Mouse (Mus musculus) myocyte (in vitro differentiated cells): ENCODE results near the gene Tstd2. TPM values are rescaled to one million over a fixed set of nuclear protein-coding genes. Genes with fewer than 3 reads are reported as not detected.
A peak's percentile ranks its signal among the peaks of the same experiment; 100 is the strongest.

ENCODE experiments used
- H3K27me3 ChIP-seq: one replicate; pipeline ENCODE4 v1.6.1; 2011; ENCODE audit not compliant: control insufficient read depth, insufficient read depth, insufficient read length
- H3K36me3 ChIP-seq: one replicate; pipeline ENCODE4 v1.6.1; 2011; ENCODE audit not compliant: control insufficient read depth, insufficient read depth
- H3K4me2 ChIP-seq: one replicate; pipeline ENCODE4 v1.6.1; 2011; ENCODE audit warnings: low read depth, control low read depth
- H3K4me3 ChIP-seq: one replicate; pipeline ENCODE4 v1.5.1; 2011; ENCODE audit warnings: mild to moderate bottlenecking, control low read depth, moderate library complexity
- H3K79me2 ChIP-seq: one replicate; pipeline ENCODE4 v1.6.1; 2011; ENCODE audit not compliant: control insufficient read depth, insufficient read depth
- H3ac ChIP-seq: one replicate; pipeline ENCODE4 v1.6.1; 2011; ENCODE audit not compliant: control insufficient read depth, insufficient read length
- CEBPB ChIP-seq: IDR thresholded peaks from 2 replicates; pipeline ENCODE4 v1.6.1; 2011; ENCODE audit warnings: mild to moderate bottlenecking, moderate library complexity; ENCODE audit not compliant: poor library complexity, insufficient read depth, severe bottlenecking
- E2F4 ChIP-seq: IDR thresholded peaks from one replicate; pipeline ENCODE4 v1.6.1; 2011; ENCODE audit warnings: mild to moderate bottlenecking, control low read depth, moderate library complexity; ENCODE audit not compliant: insufficient read depth
- MAX ChIP-seq: IDR thresholded peaks from one replicate; pipeline ENCODE4 v1.6.1; 2011; ENCODE audit warnings: low read depth, mild to moderate bottlenecking, control low read depth
- MYOD1 ChIP-seq, 3 experiments: IDR thresholded peaks; one replicate each; pipeline ENCODE4 v1.6.1; 2011; ENCODE audit warnings: control low read depth in 2 of 3, low read depth in 2 of 3, mild to moderate bottlenecking in 2 of 3, moderate library complexity in 1 of 3; ENCODE audit not compliant: insufficient read length in 2 of 3, control insufficient read depth in 1 of 3
- MYOG ChIP-seq, 3 experiments: IDR thresholded peaks; one replicate each; pipeline ENCODE4 v1.6.1; 2011; ENCODE audit warnings: control low read depth in 2 of 3, low read depth in 2 of 3, mild to moderate bottlenecking in 2 of 3; ENCODE audit not compliant: insufficient read length in 2 of 3, control insufficient read depth in 1 of 3, insufficient read depth in 1 of 3
- POLR2A ChIP-seq: IDR thresholded peaks from one replicate; pipeline ENCODE4 v1.6.1; 2011; ENCODE audit warnings: low read depth, mild to moderate bottlenecking, control low read depth, moderate library complexity; ENCODE audit not compliant: insufficient read length
- POLR2AphosphoS2 ChIP-seq: IDR thresholded peaks from one replicate; pipeline ENCODE4 v1.6.1; 2011; ENCODE audit warnings: low read depth, control low read depth; ENCODE audit not compliant: insufficient read length
- REST ChIP-seq: IDR thresholded peaks from one replicate; pipeline ENCODE4 v1.6.1; 2011; ENCODE audit warnings: mild to moderate bottlenecking, control low read depth, moderate library complexity; ENCODE audit not compliant: insufficient read depth, insufficient read length
- SRF ChIP-seq: IDR thresholded peaks from one replicate; pipeline ENCODE4 v1.6.1; 2011; ENCODE audit warnings: low read depth; ENCODE audit not compliant: control insufficient read depth, insufficient read length
- TCF12 ChIP-seq: IDR thresholded peaks from one replicate; pipeline ENCODE4 v1.6.1; 2011; ENCODE audit warnings: mild to moderate bottlenecking, control low read depth; ENCODE audit not compliant: poor library complexity, insufficient read depth, severe bottlenecking
- TCF3 ChIP-seq: IDR thresholded peaks from one replicate; pipeline ENCODE4 v1.6.1; 2011; ENCODE audit warnings: low read depth, control low read depth; ENCODE audit not compliant: insufficient read length
- USF1 ChIP-seq: IDR thresholded peaks from one replicate; pipeline ENCODE4 v1.6.1; 2011; ENCODE audit warnings: low read depth, mild to moderate bottlenecking, control low read depth, moderate library complexity
- polyA plus RNA-seq: library from polyadenylated mRNA; unstranded; fragments of >200 nt; fragmentation: generic; extraction: Trizol; gene quantifications from one replicate; pipeline ENCODE4 v1.2.1, GENCODE M21; 2012; ENCODE audit warnings: missing spikeins

Tstd2 gene
- polyA plus RNA-seq, 1 experiment: 14.9 TPM

DNA sequence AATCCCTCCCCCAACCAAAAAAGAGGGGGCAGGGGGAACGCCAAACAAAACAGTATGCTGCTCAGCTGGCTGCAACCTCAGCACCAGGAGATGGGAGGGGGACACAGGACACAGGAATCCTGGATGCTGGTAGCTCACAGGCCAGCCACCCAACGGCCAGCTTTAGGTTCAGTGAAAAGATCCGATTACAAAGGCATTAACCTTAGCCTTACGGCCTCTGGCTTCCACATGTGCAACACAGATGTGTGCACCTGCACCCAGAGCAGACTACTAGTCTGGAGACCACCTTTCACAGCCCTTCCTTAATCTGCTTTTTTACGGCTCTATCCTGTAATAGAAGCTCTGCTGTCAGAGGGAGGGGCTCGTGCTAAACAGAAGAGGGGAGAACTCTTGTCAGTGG lies 42.7 kb upstream of the Tstd2 start:
- Histone ChIP-seq H3K4me2 (no peak overlapping the region), H3K27me3 (no peaks in the 10 kb centered on the region), H3K36me3 (peaks cover 19% of the 10 kb centered on the region), H3ac (no peak overlapping the region), H3K4me3 (no peak overlapping the region), H3K79me2 (no peaks in the 10 kb centered on the region)
- TF ChIP-seq TCF12: no peak
- TF ChIP-seq USF1: no peak

DNA sequence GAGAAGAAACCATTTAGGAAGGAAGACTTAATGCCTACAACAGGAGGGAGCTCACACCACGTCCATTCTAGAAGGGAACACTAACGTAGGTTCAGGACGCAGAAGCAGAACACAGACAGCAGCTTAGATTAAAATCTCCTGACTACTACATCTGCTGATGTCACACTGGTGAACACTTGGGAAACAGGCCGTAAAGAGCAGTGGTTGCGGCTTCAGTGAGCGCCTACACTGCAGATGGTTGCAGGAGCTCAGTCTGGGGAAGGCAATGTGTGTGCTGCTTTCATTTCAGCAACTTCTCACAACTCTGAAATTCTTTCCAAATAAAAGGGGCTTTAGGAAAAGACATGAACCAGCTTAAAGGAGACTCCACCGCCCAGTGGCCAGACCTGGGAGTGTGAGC lies 39.0 kb upstream of the Tstd2 start:
- TF ChIP-seq CEBPB (no peak), POLR2AphosphoS2 (peak; percentile 15)
- Histone ChIP-seq H3K27me3 (no peaks in the 10 kb centered on the region), H3K4me2 (no peak overlapping the region), H3ac (no peak overlapping the region), H3K36me3 (peaks cover 35% of the 10 kb centered on the region), H3K4me3 (no peak overlapping the region), H3K79me2 (no peaks in the 10 kb centered on the region)

DNA sequence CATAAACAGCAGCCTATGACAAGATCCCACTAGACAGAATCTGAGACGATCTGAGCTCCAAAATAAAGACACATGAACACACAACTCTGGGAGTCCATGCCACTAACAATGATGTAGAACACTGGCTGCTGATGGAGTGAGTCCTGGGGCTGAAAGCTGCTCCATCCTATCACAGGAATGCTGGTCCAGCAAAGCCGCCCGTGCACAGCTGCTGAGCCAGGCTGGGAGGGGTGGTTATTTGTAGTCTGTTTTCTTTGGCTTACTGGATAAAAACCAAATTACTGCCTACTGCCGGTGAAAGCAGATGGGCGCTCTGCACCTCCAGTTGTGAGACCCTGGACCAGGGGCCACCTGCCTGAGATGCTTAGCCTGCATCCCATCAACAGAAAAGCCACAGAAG lies 38.5 kb upstream of the Tstd2 start:
- H3ac ChIP-seq: no peak overlapping the region
- no peaks in the 10 kb centered on the region for H3K79me2 ChIP-seq
- H3K4me2 ChIP-seq: no peak overlapping the region
- no peak overlapping the region for H3K4me3 ChIP-seq
- H3K36me3 ChIP-seq: peaks cover 35% of the 10 kb centered on the region
- TF ChIP-seq TCF3: no peak
- no peak for TF ChIP-seq TCF12
- TF ChIP-seq USF1: no peak
- no peak for TF ChIP-seq CEBPB
- TF ChIP-seq POLR2A: no peak
- no peak for TF ChIP-seq MAX
- TF ChIP-seq MYOG (IDR thresholded peaks at IDR 0.05; ENCODE audit: control insufficient read depth in 1 of 3, insufficient read depth in 1 of 3, insufficient read length in 2 of 3, low read depth in 2 of 3): no peak
- no peak for TF ChIP-seq E2F4
- TF ChIP-seq MYOD1 (IDR thresholded peaks at IDR 0.05; ENCODE audit: control insufficient read depth in 1 of 3, insufficient read length in 2 of 3, low read depth in 2 of 3): no peak
- no peak for TF ChIP-seq SRF
- no peak for TF ChIP-seq POLR2AphosphoS2
- TF ChIP-seq REST: no peak
- H3K27me3 ChIP-seq: no peaks in the 10 kb centered on the region

DNA sequence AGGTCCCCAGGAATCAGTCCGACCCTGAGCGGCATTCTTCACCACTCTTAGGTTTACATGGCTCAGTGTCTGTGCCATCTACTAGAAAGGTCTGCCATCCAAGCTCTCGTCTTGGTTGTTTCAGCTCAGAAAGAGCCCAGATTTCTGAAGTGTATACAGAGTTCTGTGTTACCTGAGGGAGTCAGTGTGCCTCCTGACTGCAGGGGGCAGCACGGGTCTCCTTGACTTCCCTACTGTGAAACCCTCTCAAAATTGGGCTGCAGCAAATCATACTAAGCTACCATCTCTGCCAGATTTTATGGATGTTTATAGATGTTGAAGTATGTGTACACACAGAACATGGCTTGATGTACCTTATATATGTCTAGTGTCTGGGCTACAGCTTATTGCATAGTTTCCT lies 37.8 kb upstream of the Tstd2 start:
- Histone ChIP-seq H3K27me3 (no peaks in the 10 kb centered on the region), H3K36me3 (peaks cover 38% of the 10 kb centered on the region), H3K4me2 (no peak overlapping the region), H3K4me3 (no peak overlapping the region), H3ac (no peak overlapping the region), H3K79me2 (no peaks in the 10 kb centered on the region)
- TF ChIP-seq E2F4 (no peak), TCF12 (no peak), POLR2AphosphoS2 (peak; percentile 27), MAX (no peak), REST (no peak), MYOG (IDR thresholded peaks at IDR 0.05; ENCODE audit: control insufficient read depth in 1 of 3, insufficient read depth in 1 of 3, insufficient read length in 2 of 3, low read depth in 2 of 3) (no peak)

DNA sequence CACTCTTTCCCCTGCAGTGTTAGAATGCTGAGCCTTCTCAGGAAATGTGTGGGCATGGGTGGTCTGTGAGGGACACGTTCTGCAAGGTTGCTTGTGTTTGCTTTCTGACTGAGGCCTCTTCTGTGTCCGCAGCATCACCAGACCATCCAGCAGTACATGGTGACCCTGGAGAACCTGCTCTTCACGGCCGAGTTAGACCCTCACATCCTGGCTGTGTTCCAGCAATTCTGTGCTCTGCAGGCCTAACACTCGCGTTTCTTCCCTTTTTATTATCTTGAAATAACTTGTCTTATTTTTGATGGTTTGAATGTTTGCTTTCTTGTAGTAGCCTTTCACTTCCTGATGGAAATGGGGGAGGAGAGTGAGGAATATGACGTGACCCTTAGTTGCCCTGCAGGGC lies 33.3 kb upstream of the Tstd2 start:
- no peak for TF ChIP-seq E2F4
- no peak for TF ChIP-seq TCF3
- no peak for TF ChIP-seq SRF
- no peak for TF ChIP-seq MYOD1 (IDR thresholded peaks at IDR 0.05; ENCODE audit: control insufficient read depth in 1 of 3, insufficient read length in 2 of 3, low read depth in 2 of 3)
- no peak for TF ChIP-seq POLR2A
- no peak for TF ChIP-seq POLR2AphosphoS2
- TF ChIP-seq TCF12: no peak
- no peak for TF ChIP-seq USF1
- no peak for TF ChIP-seq MAX
- no peak for TF ChIP-seq CEBPB
- no peak for TF ChIP-seq REST
- no peak for TF ChIP-seq MYOG (IDR thresholded peaks at IDR 0.05; ENCODE audit: control insufficient read depth in 1 of 3, insufficient read depth in 1 of 3, insufficient read length in 2 of 3, low read depth in 2 of 3)
- Histone ChIP-seq H3K79me2 (no peaks in the 10 kb centered on the region), H3K27me3 (no peaks in the 10 kb centered on the region), H3K36me3 (peaks cover 62% of the 10 kb centered on the region), H3K4me3 (no peak overlapping the region), H3K4me2 (no peak overlapping the region), H3ac (no peak overlapping the region)
